Mouse (Mus musculus) stomach, embryonic 15.5 days (tissue): ENCODE measurements at regions not wholly inside any gene's neighbourhood (a gene's known extent, or its start where the extent isn't known, plus 50 kb on each side); places are given as distances from the start of the nearest gene placed in this dataset.

Source experiments
- ATAC-seq: fragments of 200-750 bp; cut with Nextera tagmentation; 2 replicates; pipeline ENCODE4 v1.8.0; 2017; ENCODE audit warnings: low read depth, moderate number of reproducible peaks, moderate TSS enrichment; ENCODE audit not compliant: insufficient read depth, low FRiP score
- H3K27ac ChIP-seq: fragments of 300-500 bp; sonication (generic); 2 replicates; pipeline ENCODE4 v1.5.1; 2015; ENCODE audit warnings: mild to moderate bottlenecking, inconsistent platforms
- H3K27me3 ChIP-seq: fragments of 300-500 bp; sonication (generic); replicated peaks from 2 replicates; pipeline ENCODE4 v1.6.1; 2015; ENCODE audit warnings: inconsistent platforms
- H3K36me3 ChIP-seq: fragments of 300-500 bp; sonication (generic); 2 replicates; pipeline ENCODE4 v1.6.1; 2015; ENCODE audit warnings: inconsistent platforms
- H3K4me1 ChIP-seq: fragments of 300-500 bp; sonication (generic); 2 replicates; pipeline ENCODE4 v1.6.1; 2015; ENCODE audit warnings: inconsistent platforms
- H3K4me2 ChIP-seq: fragments of 300-500 bp; sonication (generic); 2 replicates; pipeline ENCODE4 v1.6.1; 2015; ENCODE audit warnings: mild to moderate bottlenecking, inconsistent platforms
- H3K4me3 ChIP-seq: fragments of 300-500 bp; sonication (generic); replicated peaks from 2 replicates; pipeline ENCODE4 v1.5.1; 2015; ENCODE audit warnings: inconsistent platforms
- H3K9ac ChIP-seq: fragments of 300-500 bp; sonication (generic); 2 replicates; pipeline ENCODE4 v1.6.1; 2015; ENCODE audit warnings: inconsistent platforms
- H3K9me3 ChIP-seq: fragments of 300-500 bp; sonication (generic); 2 replicates; pipeline ENCODE4 v1.6.1; 2016; ENCODE audit warnings: inconsistent platforms
- WGBS: fragments of 180-500 bp; shearing (Covaris S2); methylation state at CpG from one replicate; pipeline ENCODE4 v1.1.7; 2015; 5-methylcytosine and 5-hydroxymethylcytosine counted together

DNA sequence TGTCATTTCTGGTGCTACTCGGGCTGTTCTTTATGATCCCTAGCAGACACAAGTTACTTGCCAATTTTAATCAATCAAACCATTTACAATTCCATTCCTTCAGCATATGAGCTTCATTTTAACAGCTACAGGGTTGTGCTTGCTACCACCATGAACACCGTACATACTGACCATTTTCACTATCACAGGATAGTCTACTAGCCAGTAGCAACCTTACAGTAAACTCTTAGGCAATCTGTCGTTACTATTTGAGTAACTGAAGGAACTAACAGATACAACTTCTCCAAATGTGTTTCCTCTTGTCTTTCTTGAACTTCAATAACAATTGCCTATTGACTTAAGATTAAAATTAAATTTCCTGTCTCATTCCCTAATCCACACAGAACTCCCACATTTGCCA is 67.9 kb upstream of the Nckap5 start:
- WGBS, result 77% methylated on average over 3 of the region's 3 CpGs
- H3K27ac ChIP-seq, result no peak overlapping the region
- no peaks in the 10 kb centered on the region for H3K36me3 ChIP-seq
- no peaks in the 10 kb centered on the region for H3K9me3 ChIP-seq
- no peak overlapping the region for H3K4me3 ChIP-seq
- no peaks in the 10 kb centered on the region for H3K27me3 ChIP-seq
- no peak overlapping the region for H3K9ac ChIP-seq
- H3K4me2 ChIP-seq, result no peak overlapping the region
- H3K4me1 ChIP-seq, result no peaks in the 10 kb centered on the region
- ATAC-seq, result no peak

DNA sequence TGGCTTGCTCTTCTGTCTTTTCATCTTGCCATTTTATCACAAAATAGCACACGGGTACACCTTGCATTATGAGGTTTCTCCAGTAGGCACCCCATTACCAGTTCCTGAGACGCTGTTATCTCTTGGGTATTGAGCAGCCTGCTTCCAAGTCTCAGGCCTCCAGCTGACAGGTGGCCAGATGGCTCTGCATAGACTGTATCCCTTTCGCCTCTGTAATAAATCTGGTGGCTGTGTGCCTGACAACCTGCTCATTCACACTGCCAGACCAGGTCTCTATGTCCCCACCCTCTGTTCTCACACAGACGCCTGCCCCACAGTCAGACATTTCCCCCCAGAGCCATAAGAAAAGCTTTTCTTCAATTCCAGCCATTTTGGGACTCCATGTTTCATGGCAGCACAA is 66.3 kb upstream of the Nckap5 start:
- WGBS, result 65% methylated on average over 4 of the region's 4 CpGs
- Histone ChIP-seq H3K36me3 (no peaks in the 10 kb centered on the region), H3K9me3 (no peaks in the 10 kb centered on the region), H3K9ac (no peak overlapping the region), H3K4me3 (no peak overlapping the region), H3K27me3 (no peaks in the 10 kb centered on the region), H3K4me2 (no peak overlapping the region), H3K4me1 (no peaks in the 10 kb centered on the region), H3K27ac (no peak overlapping the region)
- no peak for ATAC-seq

DNA sequence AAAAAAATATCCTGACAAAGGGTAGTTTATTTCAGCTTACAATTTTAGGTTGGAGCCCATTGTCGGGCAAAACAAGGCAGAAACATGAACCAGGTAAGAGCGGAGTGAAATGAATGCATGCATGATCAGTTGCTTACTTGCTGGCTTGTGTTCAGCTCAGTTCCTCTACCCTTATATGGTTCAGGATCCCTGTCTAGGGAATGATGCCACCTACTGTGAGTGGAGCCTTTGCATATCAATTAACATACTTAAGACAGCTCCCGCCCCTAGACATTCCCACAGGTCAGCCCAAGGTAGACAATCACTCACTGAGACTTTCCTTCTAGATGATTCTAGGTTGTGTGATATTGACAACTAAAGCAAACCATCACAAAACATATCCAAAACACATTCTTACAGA is 50.2 kb upstream of the Nckap5 start:
- Histone ChIP-seq H3K4me3 (no peak overlapping the region), H3K4me1 (no peaks in the 10 kb centered on the region), H3K36me3 (no peaks in the 10 kb centered on the region), H3K27me3 (no peaks in the 10 kb centered on the region), H3K27ac (no peak overlapping the region), H3K4me2 (no peak overlapping the region), H3K9ac (no peak overlapping the region), H3K9me3 (no peaks in the 10 kb centered on the region)
- no peak for ATAC-seq
- WGBS, result 92% methylated on average over 3 of the region's 3 CpGs
